Mouse (Mus musculus) intestine, postnatal 0 days (tissue): ENCODE measurements around the gene Ube2cbp. TPM values are rescaled to one million over a fixed set of nuclear protein-coding genes. Genes with fewer than 3 reads are reported as not detected.

Source experiments
- ATAC-seq: fragments of 200-750 bp; cut with Nextera tagmentation; 2 replicates; pipeline ENCODE4 v1.8.0; 2017; ENCODE audit warnings: mild to moderate bottlenecking, moderate TSS enrichment, moderate library complexity
- H3K27ac ChIP-seq: fragments of 300-500 bp; sonication (generic); 2 replicates; pipeline ENCODE4 v1.5.1; 2014; ENCODE audit warnings: mild to moderate bottlenecking, low read depth, low read length, moderate library complexity
- H3K27me3 ChIP-seq: fragments of 300-500 bp; sonication (generic); replicated peaks from 2 replicates; pipeline ENCODE4 v1.6.1; 2014; ENCODE audit warnings: low read length, mixed read lengths; ENCODE audit not compliant: control insufficient read depth, insufficient read depth
- H3K36me3 ChIP-seq: fragments of 300-500 bp; sonication (generic); 2 replicates; pipeline ENCODE4 v1.6.1; 2014; ENCODE audit warnings: mild to moderate bottlenecking, moderate library complexity; ENCODE audit not compliant: control insufficient read depth, insufficient read depth
- H3K4me1 ChIP-seq: fragments of 300-500 bp; sonication (generic); replicated peaks from 2 replicates; pipeline ENCODE4 v1.6.1; 2014; ENCODE audit warnings: antibody characterized with exemption, low read length, mixed read lengths; ENCODE audit not compliant: control insufficient read depth, insufficient read depth
- H3K4me2 ChIP-seq: fragments of 300-500 bp; sonication (generic); replicated peaks from 2 replicates; pipeline ENCODE4 v1.6.1; 2014; ENCODE audit warnings: low read depth, mild to moderate bottlenecking, moderate library complexity
- H3K4me3 ChIP-seq: fragments of 300-500 bp; sonication (generic); 2 replicates; pipeline ENCODE4 v1.5.1; 2014; ENCODE audit warnings: low read depth, low read length
- H3K9ac ChIP-seq: fragments of 300-500 bp; sonication (generic); 2 replicates; pipeline ENCODE4 v1.6.1; 2014; ENCODE audit warnings: mild to moderate bottlenecking, low read depth, low read length
- H3K9me3 ChIP-seq: fragments of 300-500 bp; sonication (generic); 2 replicates; pipeline ENCODE4 v1.6.1; 2016; ENCODE audit warnings: mixed run types; ENCODE audit not compliant: control insufficient read depth
- CTCF ChIP-seq: sonication (generic); IDR thresholded peaks from 2 replicates; pipeline ENCODE4 v1.5.1; 2016; ENCODE audit warnings: low read depth, mild to moderate bottlenecking, control low read depth, antibody characterized with exemption, moderate library complexity
- WGBS: fragments of 180-500 bp; shearing (Covaris S2); extraction: QIAGEN DNeasy Blood & Tissue Kit; methylation state at CpG from one replicate; pipeline ENCODE4 v1.1.7; 2014; 5-methylcytosine and 5-hydroxymethylcytosine counted together
- polyA plus RNA-seq: library from polyadenylated mRNA; unstranded; fragments of >200 nt; fragmentation: Nextera tagmentation; extraction: Ambion mirVana; gene quantifications from 2 replicates; pipeline ENCODE4 v1.2.1, GENCODE M21; 2015

The Ube2cbp gene
- polyA plus RNA-seq, 1 experiment from 2014 or later: 1.6 TPM

- no peak for ATAC-seq
- Histone ChIP-seq H3K4me1 (no peaks in the 10 kb centered on the region), H3K9ac (no peak overlapping the region), H3K36me3 (no peaks in the 10 kb centered on the region), H3K4me3 (no peak overlapping the region), H3K4me2 (no peak overlapping the region), H3K27me3 (no peaks in the 10 kb centered on the region), H3K9me3 (no peaks in the 10 kb centered on the region), H3K27ac (no peak overlapping the region)
- TF ChIP-seq CTCF: no peak
- WGBS: 76% methylated on average over 12 of the region's 12 CpGs
These were observed 91.8 kb downstream of the Ube2cbp start for GRCm38 (mm10) chr9:86372783-86373567.

- H3K4me2 ChIP-seq: no peak overlapping the region
- no peaks in the 10 kb centered on the region for H3K4me1 ChIP-seq
- no peaks in the 10 kb centered on the region for H3K9me3 ChIP-seq
- TF ChIP-seq CTCF: no peak
- H3K9ac ChIP-seq: no peak overlapping the region
- ATAC-seq: no peak
- WGBS: 85% methylated on average over 4 of the region's 4 CpGs
- no peak overlapping the region for H3K4me3 ChIP-seq
- no peaks in the 10 kb centered on the region for H3K36me3 ChIP-seq
- H3K27me3 ChIP-seq: no peaks in the 10 kb centered on the region
- no peak overlapping the region for H3K27ac ChIP-seq
These were observed 95.5 kb downstream of the Ube2cbp start for GRCm38 (mm10) chr9:86369208-86369607.

GRCm38 (mm10) chr9:86360536-86360935, 104.2 kb downstream of the Ube2cbp start:
- H3K9me3 ChIP-seq: no peaks in the 10 kb centered on the region
- WGBS: 69% methylated on average over 9 of the region's 9 CpGs
- no peaks in the 10 kb centered on the region for H3K36me3 ChIP-seq
- no peak overlapping the region for H3K9ac ChIP-seq
- no peak overlapping the region for H3K4me2 ChIP-seq
- no peak overlapping the region for H3K4me3 ChIP-seq
- H3K4me1 ChIP-seq: no peaks in the 10 kb centered on the region
- H3K27me3 ChIP-seq: no peaks in the 10 kb centered on the region
- no peak overlapping the region for H3K27ac ChIP-seq
- TF ChIP-seq CTCF: no peak
- no peak for ATAC-seq

- 76% methylated on average over 3 of the region's 3 CpGs for WGBS
These were observed 108.9 kb downstream of the Ube2cbp start for GRCm38 (mm10) chr9:86355851-86356250.

GRCm38 (mm10) chr9:86351491-86351890, 113.3 kb downstream of the Ube2cbp start:
- H3K27me3 ChIP-seq: no peaks in the 10 kb centered on the region
- no peaks in the 10 kb centered on the region for H3K9me3 ChIP-seq
- H3K4me1 ChIP-seq: no peaks in the 10 kb centered on the region
- H3K36me3 ChIP-seq: no peaks in the 10 kb centered on the region
- no peak overlapping the region for H3K4me2 ChIP-seq
- H3K4me3 ChIP-seq: no peak overlapping the region
- H3K9ac ChIP-seq: no peak overlapping the region
- H3K27ac ChIP-seq: no peak overlapping the region
- ATAC-seq: no peak
- no peak for TF ChIP-seq CTCF
- WGBS: 88% methylated on average over 3 of the region's 3 CpGs

More at GRCm38 (mm10) chr9:86355851-86356250, 108.9 kb downstream of the Ube2cbp start:
- Histone ChIP-seq H3K4me2 (no peak overlapping the region), H3K9me3 (no peaks in the 10 kb centered on the region), H3K9ac (no peak overlapping the region), H3K27me3 (no peaks in the 10 kb centered on the region), H3K4me1 (no peaks in the 10 kb centered on the region), H3K36me3 (no peaks in the 10 kb centered on the region), H3K4me3 (no peak overlapping the region), H3K27ac (no peak overlapping the region)
- TF ChIP-seq CTCF: no peak
- no peak for ATAC-seq

- H3K9ac ChIP-seq: no peak overlapping the region
- H3K4me2 ChIP-seq: no peak overlapping the region
- no peak overlapping the region for H3K4me3 ChIP-seq
- 0 out of 2 replicates have a peak, but pooled peaks cover 6% of the 10 kb centered on the region for H3K4me1 ChIP-seq
- H3K36me3 ChIP-seq: no peaks in the 10 kb centered on the region
- ATAC-seq: no peak
- no peak overlapping the region for H3K27ac ChIP-seq
- no peak for TF ChIP-seq CTCF
- H3K9me3 ChIP-seq: no peaks in the 10 kb centered on the region
- WGBS: 74% methylated on average over 2 of the region's 2 CpGs
- H3K27me3 ChIP-seq: no peaks in the 10 kb centered on the region
These were observed 128.0 kb downstream of the Ube2cbp start for GRCm38 (mm10) chr9:86336792-86337191.
